Mouse (Mus musculus) megakaryocyte, embryonic 14.5 days (primary cell): ENCODE results near the gene Npb. TPM values are rescaled to one million over a fixed set of nuclear protein-coding genes. Genes with fewer than 3 reads are reported as not detected.

Source experiments
- H3K27me3 ChIP-seq: replicated peaks from 2 replicates; pipeline ENCODE3; 2012; ENCODE audit warnings: inconsistent platforms
- H3K36me3 ChIP-seq: replicated peaks from 2 replicates; pipeline ENCODE3; 2012; ENCODE audit warnings: low read length, inconsistent platforms, mixed read lengths
- H3K4me1 ChIP-seq: 2 replicates; pipeline ENCODE4 v1.6.1; 2012; ENCODE audit warnings: inconsistent platforms
- H3K4me3 ChIP-seq: replicated peaks from 2 replicates; pipeline ENCODE3; 2012; ENCODE audit warnings: moderate library complexity, mild to moderate bottlenecking, inconsistent platforms
- H3K9me3 ChIP-seq: 2 replicates; pipeline ENCODE4 v1.6.1; 2012; ENCODE audit warnings: inconsistent platforms
- FLI1 ChIP-seq: IDR thresholded peaks from 2 replicates; pipeline ENCODE4 v1.6.1; 2012; ENCODE audit warnings: low read length, inconsistent platforms, mixed read lengths
- GATA1 ChIP-seq: IDR thresholded peaks from 3 replicates; pipeline ENCODE4 v1.6.1; 2012; ENCODE audit warnings: mixed read lengths, low read length, inconsistent platforms, borderline replicate concordance
- polyA plus RNA-seq: library from polyadenylated mRNA; stranded (reverse); fragments of >175 nt; gene quantifications from 2 replicates; pipeline ENCODE4 v1.2.3, GENCODE M21; 2012; ENCODE audit warnings: low replicate concordance; ENCODE audit not compliant: insufficient read depth

Gene Npb
- polyA plus RNA-seq, 1 experiment = 2.7 TPM

DNA sequence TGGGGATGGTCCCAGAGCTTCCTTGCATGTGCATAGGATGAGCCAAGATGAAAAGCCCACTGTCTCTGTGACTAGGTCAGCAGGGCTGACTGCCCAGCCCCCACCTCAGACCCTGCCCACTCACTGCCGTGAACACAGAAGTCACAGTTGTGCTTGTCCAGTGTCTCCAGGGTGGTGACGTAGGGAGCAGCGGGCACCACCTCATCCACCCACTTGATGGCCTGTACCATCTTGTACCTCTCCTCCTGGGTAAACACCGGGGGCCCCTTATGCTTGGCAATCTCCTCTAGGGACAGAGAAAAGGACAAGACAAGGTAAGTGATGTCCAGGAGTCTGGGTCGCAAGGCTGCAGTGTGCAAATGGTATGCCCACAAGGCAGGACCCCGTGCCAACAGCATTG, 6.9 kb downstream of the Npb start:
- H3K4me3 ChIP-seq = peak overlapping the region; percentile 88
- peaks cover 86% of the 10 kb centered on the region for H3K4me1 ChIP-seq
- TF ChIP-seq FLI1 = no peak
- no peak for TF ChIP-seq GATA1
- peaks cover 86% of the 10 kb centered on the region for H3K36me3 ChIP-seq
- no peaks in the 10 kb centered on the region for H3K9me3 ChIP-seq
- no peaks in the 10 kb centered on the region for H3K27me3 ChIP-seq

- Histone ChIP-seq H3K27me3 (no peaks in the 10 kb centered on the region), H3K4me1 (peaks cover 87% of the 10 kb centered on the region), H3K4me3 (peak overlapping the region; percentile 88), H3K36me3 (peaks cover 86% of the 10 kb centered on the region), H3K9me3 (no peaks in the 10 kb centered on the region)
- no peak for TF ChIP-seq GATA1
- no peak for TF ChIP-seq FLI1
Measured at GRCm38 (mm10) chr11:120615606-120616203, 7.4 kb downstream of the Npb start.

DNA sequence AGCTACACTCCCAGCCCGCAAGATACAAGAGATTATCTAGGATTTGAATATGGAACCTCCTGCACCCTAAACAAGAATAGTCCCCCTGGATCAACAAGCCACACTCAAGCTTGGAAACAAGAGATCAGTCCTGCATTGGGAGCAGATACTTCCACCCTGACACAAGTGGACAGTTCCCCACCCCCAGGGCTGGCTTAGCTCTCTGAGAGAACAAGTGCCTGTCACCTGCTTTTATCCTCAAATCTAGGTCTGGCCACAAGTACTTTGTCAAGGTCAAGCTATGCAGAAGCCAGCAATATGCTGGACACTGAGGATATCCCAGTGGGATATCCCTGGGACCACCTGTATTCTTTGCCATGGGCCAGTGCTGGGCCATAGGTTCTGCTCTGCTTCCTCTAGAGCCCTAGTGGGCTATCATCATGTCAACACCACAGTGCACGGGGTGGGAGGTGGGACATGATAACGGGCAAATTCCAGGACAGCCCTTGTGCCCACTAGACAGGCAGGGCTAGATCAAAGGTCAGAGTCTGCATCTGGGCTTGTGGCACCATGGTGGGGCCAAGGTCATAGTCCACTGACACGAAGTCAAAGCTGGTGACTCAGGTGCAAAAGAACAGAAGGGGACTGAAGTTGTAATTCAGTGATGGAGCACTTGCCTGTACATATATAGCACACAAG, 8.5 kb downstream of the Npb start:
- Histone ChIP-seq H3K36me3 (peaks cover 86% of the 10 kb centered on the region), H3K4me1 (peaks cover 85% of the 10 kb centered on the region)

DNA sequence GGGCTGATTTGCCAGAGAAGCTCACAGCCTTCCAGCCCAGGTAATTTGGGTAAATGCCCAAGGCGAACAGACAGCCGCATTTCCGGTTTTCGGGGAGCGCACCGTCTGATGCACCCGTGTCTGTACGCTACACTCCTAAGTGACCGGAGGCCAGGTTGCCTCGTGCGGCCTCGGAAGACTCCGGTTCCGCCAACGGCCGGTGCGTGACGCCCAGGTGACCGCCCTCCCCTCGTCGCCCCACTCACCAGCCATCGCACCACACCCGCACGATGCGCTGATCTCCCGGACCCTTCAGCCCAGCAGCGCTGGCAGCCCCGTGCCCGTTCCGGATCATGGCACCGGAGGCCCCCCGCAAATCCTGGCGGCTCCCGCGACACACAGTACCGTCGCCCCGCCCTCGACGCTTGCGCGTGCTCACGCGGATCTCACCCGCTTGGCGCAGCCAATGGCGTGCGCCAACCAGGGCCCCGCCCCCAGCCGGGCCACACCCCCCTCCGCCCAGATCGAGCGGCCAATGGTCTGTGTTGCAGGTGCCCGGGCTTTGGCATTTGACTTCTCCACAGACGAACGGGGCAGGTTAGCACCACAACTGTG, 9.3 kb downstream of the Npb start, which contains the start of gene Pcyt2:
Gene Pcyt2 (minus strand): TSS at position 418 of the 594 bp plus-strand sequence.
- Histone ChIP-seq H3K4me1 (peaks cover 85% of the 10 kb centered on the region), H3K27me3 (no peaks in the 10 kb centered on the region), H3K36me3 (peaks cover 86% of the 10 kb centered on the region), H3K4me3 (peak within 1 kb of the TSS; percentile 97), H3K9me3 (no peaks in the 10 kb centered on the region)
- TF ChIP-seq GATA1 = no peak
- no peak for TF ChIP-seq FLI1

More for the DNA sequence above, 8.5 kb downstream of the Npb start:
- H3K9me3 ChIP-seq = no peaks in the 10 kb centered on the region
- no peaks in the 10 kb centered on the region for H3K27me3 ChIP-seq
- peak overlapping the region; percentile 97 for H3K4me3 ChIP-seq
- TF ChIP-seq FLI1 = no peak
- no peak for TF ChIP-seq GATA1

GRCm38 (mm10) chr11:120618619-120619535, 10.6 kb downstream of the Npb start:
- Histone ChIP-seq H3K4me1 (peaks cover 85% of the 10 kb centered on the region), H3K4me3 (peak overlapping the region; percentile 53), H3K27me3 (no peaks in the 10 kb centered on the region), H3K9me3 (no peaks in the 10 kb centered on the region), H3K36me3 (peaks cover 86% of the 10 kb centered on the region)
- TF ChIP-seq GATA1 (no peak), FLI1 (no peak)

GRCm38 (mm10) chr11:120620195-120620594, 11.9 kb downstream of the Npb start:
- Histone ChIP-seq H3K4me1 (peaks cover 84% of the 10 kb centered on the region), H3K9me3 (no peaks in the 10 kb centered on the region), H3K4me3 (peak overlapping the region; percentile 29), H3K27me3 (no peaks in the 10 kb centered on the region), H3K36me3 (peaks cover 78% of the 10 kb centered on the region)
- no peak for TF ChIP-seq FLI1
- no peak for TF ChIP-seq GATA1

GRCm38 (mm10) chr11:120622805-120623204, 14.5 kb downstream of the Npb start:
- H3K4me1 ChIP-seq = peaks cover 89% of the 10 kb centered on the region
- no peaks in the 10 kb centered on the region for H3K9me3 ChIP-seq
- H3K36me3 ChIP-seq = peaks cover 88% of the 10 kb centered on the region
- H3K27me3 ChIP-seq = no peaks in the 10 kb centered on the region
- peak overlapping the region; percentile 6 for H3K4me3 ChIP-seq
- no peak for TF ChIP-seq FLI1
- TF ChIP-seq GATA1 = no peak

GRCm38 (mm10) chr11:120623961-120624679, 15.8 kb downstream of the Npb start:
- H3K4me1 ChIP-seq = peaks cover 87% of the 10 kb centered on the region
- H3K27me3 ChIP-seq = no peaks in the 10 kb centered on the region
- H3K36me3 ChIP-seq = peaks cover 82% of the 10 kb centered on the region
- no peaks in the 10 kb centered on the region for H3K9me3 ChIP-seq
- peak overlapping the region; percentile 93 for H3K4me3 ChIP-seq
- TF ChIP-seq GATA1 = no peak
- no peak for TF ChIP-seq FLI1

GRCm38 (mm10) chr11:120624680-120625111, 16.4 kb downstream of the Npb start:
- Histone ChIP-seq H3K9me3 (no peaks in the 10 kb centered on the region), H3K36me3 (peaks cover 82% of the 10 kb centered on the region), H3K4me3 (peak overlapping the region; percentile 93), H3K4me1 (peaks cover 91% of the 10 kb centered on the region), H3K27me3 (no peaks in the 10 kb centered on the region)
- TF ChIP-seq GATA1 = no peak
- no peak; the same call in 1 of the 2 replicates for TF ChIP-seq FLI1
